Mouse (Mus musculus) liver, postnatal 0 days (tissue): ENCODE results near the gene Mllt6.

Experiments used
- CTCF ChIP-seq: sonication (generic); IDR thresholded peaks from 2 replicates; pipeline ENCODE4 v1.5.1; 2016; ENCODE audit warnings: antibody characterized with exemption, low read depth
- EP300 ChIP-seq: IDR thresholded peaks from 2 replicates; pipeline ENCODE4 v1.6.1; 2016; ENCODE audit warnings: antibody characterized with exemption, low read depth, mild to moderate bottlenecking

DNA sequence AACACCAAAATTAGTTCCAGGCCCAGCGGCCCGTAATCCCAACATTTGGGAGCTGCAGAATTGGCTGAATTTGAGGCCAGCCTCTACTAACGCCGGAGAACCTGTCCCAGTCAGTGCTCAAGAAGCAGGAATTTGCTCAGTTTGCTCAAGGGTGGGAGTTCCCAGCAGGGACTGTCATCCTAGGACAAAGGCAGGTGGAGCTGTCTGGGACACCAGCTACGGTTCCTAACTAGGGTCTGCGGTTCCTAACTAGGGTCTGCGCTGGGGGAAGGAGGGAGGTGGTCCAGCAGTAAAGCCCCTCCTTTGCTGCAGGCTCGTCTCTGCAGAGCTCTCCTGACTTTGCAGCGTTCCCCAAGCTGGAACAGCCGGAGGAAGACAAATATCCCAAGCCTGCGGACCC, 9.9 kb downstream of the Mllt6 start:
- TF ChIP-seq CTCF (no peak), EP300 (no peak)
